Mouse (Mus musculus) 3T3-L1 (cell line): ENCODE results near the gene Ttc7b.

Source experiments
- DNase-seq: peaks from one replicate; pipeline ENCODE4 v3.0.0-alpha.2; 2015; ENCODE audit warnings: low read depth, low spot score

Ttc7b gene

GRCm38 (mm10) chr12:100382526-100382925 is 138.1 kb downstream of the Ttc7b start:
- DNase-seq = no peak

- DNase-seq = no peak
Measured at GRCm38 (mm10) chr12:100381941-100382340, 138.7 kb downstream of the Ttc7b start.

GRCm38 (mm10) chr12:100380697-100381291 is 139.8 kb downstream of the Ttc7b start:
- DNase-seq = no peak

GRCm38 (mm10) chr12:100379833-100380232 is 140.8 kb downstream of the Ttc7b start:
- DNase-seq = no peak

- peak; percentile 89 for DNase-seq
Measured at GRCm38 (mm10) chr12:100378266-100378665, 142.4 kb downstream of the Ttc7b start.

- peak; percentile 57 for DNase-seq
Measured at GRCm38 (mm10) chr12:100377791-100378190, 142.8 kb downstream of the Ttc7b start.

DNA sequence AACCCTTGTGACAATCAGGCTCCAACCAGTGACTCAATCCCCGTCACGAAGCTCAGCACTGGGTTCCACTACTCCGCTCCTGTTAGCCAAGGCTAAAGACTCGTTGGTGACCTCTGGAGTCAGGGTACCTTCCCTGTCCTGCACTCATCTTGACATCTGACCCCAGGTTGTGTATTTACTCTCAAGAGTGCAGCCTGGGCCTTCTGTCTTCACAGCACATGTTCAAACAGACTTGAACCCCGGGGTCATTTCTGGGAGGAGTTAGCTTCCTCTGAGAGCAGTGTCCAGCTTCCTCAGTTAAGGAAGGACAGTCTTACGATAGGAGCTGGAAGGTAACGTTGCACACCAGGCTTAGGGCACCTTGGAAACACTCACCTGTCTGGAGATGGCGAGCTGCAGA is 144.8 kb downstream of the Ttc7b start:
- no peak for DNase-seq

GRCm38 (mm10) chr12:100372785-100373184 is 147.8 kb downstream of the Ttc7b start:
- peak; percentile 44 for DNase-seq

DNA sequence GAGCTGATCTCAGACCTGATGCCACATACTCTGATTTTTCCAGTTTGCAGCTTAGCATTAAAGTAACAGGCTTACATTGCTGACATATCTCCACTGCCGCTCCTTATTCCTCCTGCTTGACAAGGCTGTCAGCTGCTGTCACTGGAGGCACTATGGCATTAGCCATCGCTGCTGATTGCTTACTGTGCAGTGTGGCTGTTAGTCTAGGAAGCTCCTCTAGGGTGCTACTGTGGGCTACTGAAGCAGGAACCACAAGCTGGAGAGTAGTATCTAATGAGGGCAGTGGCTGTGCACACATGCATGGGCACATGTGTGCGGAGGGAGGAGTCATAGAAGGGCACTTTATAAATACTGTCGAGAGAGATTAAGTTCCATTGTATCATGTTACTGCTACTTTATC is 148.6 kb downstream of the Ttc7b start:
- no peak for DNase-seq

DNA sequence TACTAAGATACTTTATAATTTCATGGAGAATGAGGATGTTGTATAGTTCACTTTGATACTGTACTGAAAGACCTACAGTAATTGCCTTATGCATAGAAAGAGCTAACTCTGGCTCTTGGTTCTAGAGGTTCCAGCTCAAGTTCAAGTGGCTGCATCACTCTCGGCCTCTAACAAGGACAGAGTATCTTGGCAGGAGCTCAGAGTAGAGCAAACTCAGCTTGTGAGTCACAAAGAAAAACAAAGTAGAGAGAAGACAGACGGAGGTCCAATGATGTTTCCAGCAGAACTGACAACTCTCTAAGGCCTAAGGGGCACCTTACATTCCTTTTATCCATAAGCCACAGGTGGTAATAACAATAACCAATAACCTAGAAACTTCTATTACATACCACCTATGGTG is 150.8 kb downstream of the Ttc7b start:
- peak; percentile 38 for DNase-seq

- no peak for DNase-seq
Measured at GRCm38 (mm10) chr12:100369220-100369619, 151.4 kb downstream of the Ttc7b start.

DNA sequence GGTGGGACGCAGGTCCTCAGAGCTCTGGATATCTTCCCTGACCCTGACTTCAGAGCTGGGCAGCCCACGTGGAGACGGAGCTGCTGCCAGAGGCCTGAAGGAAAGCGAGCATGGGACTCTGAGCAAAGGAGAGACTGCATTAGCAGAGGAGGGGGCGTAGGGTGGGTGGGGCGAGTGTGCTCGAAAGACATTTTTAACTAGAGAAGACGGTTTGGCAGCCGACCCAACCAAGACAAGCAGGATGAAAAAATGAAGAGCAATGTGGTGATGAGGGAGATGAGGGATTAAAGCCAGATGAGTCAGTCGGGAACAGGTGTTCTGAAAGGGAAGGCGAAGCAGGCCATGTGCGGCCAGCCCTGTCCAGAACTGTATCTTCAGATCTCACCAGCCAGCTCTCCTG is 159.3 kb downstream of the Ttc7b start:
- DNase-seq = no peak

GRCm38 (mm10) chr12:100358040-100358620 is 162.5 kb downstream of the Ttc7b start:
- no peak for DNase-seq

GRCm38 (mm10) chr12:100356407-100356806 is 164.2 kb downstream of the Ttc7b start:
- DNase-seq = no peak

- no peak for DNase-seq
Measured at GRCm38 (mm10) chr12:100355565-100355964, 165.1 kb downstream of the Ttc7b start.

- DNase-seq = peak; percentile 73
Measured at GRCm38 (mm10) chr12:100353954-100354353, 166.7 kb downstream of the Ttc7b start.

- peak; percentile 45 for DNase-seq
Measured at GRCm38 (mm10) chr12:100353075-100353782, 167.4 kb downstream of the Ttc7b start.

- DNase-seq = no peak
Measured at GRCm38 (mm10) chr12:100352094-100352493, 168.5 kb downstream of the Ttc7b start.

DNA sequence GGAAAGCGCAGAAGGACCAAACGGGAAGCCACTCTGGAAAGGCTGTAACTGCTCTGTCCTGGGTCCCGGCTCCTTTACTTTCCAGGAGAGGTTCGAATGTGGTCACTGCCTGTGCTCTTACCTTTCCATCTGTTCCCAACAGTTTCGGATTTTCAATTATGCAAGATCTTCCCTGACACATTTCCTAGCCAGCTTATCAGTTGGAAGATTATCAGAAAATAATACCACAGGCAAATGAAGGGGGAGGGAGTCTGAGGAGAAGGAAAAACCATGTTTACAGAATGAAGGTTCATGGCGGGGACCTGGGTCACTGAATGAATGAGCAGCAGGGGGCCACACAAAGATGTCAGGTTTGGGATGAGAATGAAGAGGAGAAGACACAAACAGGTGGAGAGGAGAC is 177.1 kb downstream of the Ttc7b start:
- no peak for DNase-seq

- no peak for DNase-seq
Measured at GRCm38 (mm10) chr12:100341614-100342013, 179.0 kb downstream of the Ttc7b start.

DNA sequence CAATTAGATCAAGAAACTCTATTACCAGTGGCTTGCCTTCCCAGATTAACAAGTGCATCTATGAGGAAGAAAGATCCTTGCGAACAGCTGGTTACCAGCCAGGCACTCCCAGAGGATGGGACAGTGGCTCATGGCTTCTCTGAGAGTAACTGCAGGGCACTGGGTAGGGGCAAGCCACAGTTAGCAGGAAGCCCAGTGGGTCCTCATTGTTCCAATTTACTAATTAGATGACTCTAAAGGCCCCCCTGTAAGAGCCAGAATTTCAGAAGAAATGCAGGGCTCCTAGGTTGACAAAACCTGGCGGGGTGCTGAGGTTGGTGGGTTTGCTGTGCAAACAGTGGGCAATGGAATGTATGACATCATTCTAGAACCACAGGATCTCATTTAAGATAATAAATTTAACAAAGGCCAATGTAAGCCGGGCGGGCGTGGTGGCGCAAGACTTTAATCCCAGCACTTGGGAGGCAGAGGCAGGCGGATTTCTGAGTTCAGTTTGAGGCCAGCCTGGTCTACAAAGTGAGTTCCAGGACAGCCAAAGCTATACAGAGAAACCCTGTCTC is 179.6 kb downstream of the Ttc7b start:
- no peak for DNase-seq

- DNase-seq = peak; percentile 72
Measured at GRCm38 (mm10) chr12:100338055-100338454, 182.6 kb downstream of the Ttc7b start.
